Mouse (Mus musculus) heart, postnatal 36 days (tissue): ENCODE data around the gene Tcl1b1. TPM values are rescaled to one million over a fixed set of nuclear protein-coding genes. Genes with fewer than 3 reads are reported as not detected.
A peak's percentile ranks its signal among the peaks of the same experiment; 100 is the strongest.
"Not testable (repeated sequence)": the region's sequence is repeated elsewhere in the genome, so short reads cannot be mapped to it uniquely, and the experiment has no call there.

ENCODE experiments used
- DNase-seq, 2 experiments: peaks; one replicate each; pipeline ENCODE4 v3.0.0; 2021 to 2022
- intact Hi-C: fragments of 180-260 bp; cut with DNase I; formaldehyde crosslinking; loops from one replicate; pipeline ENCODE4 v1.15.1; 2025
- total RNA-seq, 2 experiments: library from RNA; stranded (reverse); gene quantifications; 2 replicates each; pipeline ENCODE4 v1.2.3; 2021

Gene Tcl1b1
- not detected for total RNA-seq

DNA sequence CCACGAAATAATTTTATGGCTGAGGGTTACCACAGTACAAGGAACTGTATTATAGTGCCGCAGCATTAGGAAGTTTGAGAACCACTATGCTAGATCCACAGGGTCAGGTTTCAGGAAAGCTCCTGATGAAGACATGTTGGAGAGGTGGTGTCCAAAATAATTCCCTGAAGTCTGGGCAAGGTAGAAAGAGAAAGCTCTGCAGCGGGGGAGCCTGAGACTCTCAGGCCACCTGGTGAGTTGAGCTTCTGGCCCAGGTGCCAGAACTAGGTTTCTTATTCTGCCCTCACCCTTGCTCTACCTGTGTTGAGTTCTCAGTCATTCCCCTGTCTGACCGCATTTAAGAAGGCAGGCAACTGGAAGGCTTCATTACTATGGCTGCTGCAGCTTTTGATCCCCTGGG is at the start of gene Tcl1b1:
Gene Tcl1b1 (plus strand): TSS at position 301 of the 400 bp plus-strand sequence.
- intact Hi-C loops, result no loop called here

GRCm38 (mm10) chr12:105109812-105110211 is 49.7 kb upstream of the Tcl1b1 start:
- DNase-seq, result no peak
- intact Hi-C loops, result no loop called here

More for the DNA sequence above, at the start of gene Tcl1b1:
- no peak for DNase-seq

GRCm38 (mm10) chr12:105112321-105112988 is 47.0 kb upstream of the Tcl1b1 start:
- intact Hi-C loops, result no loop called here
- DNase-seq, result no peak

GRCm38 (mm10) chr12:105116648-105117047 is 42.8 kb upstream of the Tcl1b1 start:
- intact Hi-C loops, result no loop called here
- no peak for DNase-seq

DNA sequence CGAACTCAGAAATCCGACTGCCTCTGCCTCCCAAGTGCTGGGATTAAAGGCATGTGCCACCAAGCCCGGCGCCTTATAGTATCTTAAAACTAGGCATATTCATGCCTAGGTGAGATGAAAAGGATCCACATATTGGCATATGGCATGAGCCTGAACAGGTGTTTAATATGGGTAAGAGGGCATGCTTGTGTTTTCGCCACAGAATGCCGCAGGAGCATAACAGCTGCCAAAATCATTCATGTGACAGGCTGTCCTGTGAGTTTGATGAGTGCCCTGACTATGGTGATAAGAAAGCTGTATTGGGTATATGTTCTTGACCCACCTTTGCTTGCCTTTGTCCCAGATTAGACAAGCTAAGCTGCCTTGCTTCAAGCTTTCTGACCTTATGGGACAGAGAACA is 34.1 kb upstream of the Tcl1b1 start:
- DNase-seq, result no peak
- intact Hi-C loops, result no loop called here

DNA sequence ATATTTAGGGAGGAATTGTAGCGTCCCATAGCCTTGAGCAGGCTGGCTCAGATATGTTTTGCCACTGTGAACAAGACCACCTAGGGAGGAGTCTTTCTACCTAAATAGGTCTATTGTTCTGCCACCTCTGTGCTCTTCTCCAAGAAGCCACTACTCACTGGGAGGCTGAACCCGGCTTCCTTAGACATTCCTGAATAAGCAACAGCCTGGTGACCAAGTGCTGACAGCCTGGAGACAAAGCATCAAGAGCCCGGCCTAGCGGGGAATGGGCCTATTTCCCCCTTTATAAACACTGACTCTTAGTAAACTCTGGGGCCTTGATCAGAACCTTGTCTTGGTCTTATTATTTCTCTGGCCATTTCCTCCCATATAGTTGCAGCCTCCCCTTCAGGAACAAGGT is 33.0 kb upstream of the Tcl1b1 start:
- DNase-seq, result no peak
- intact Hi-C loops, result no loop called here

GRCm38 (mm10) chr12:105127607-105128006 is 31.9 kb upstream of the Tcl1b1 start:
- DNase-seq, result no peak
- intact Hi-C loops, result no loop called here

DNA sequence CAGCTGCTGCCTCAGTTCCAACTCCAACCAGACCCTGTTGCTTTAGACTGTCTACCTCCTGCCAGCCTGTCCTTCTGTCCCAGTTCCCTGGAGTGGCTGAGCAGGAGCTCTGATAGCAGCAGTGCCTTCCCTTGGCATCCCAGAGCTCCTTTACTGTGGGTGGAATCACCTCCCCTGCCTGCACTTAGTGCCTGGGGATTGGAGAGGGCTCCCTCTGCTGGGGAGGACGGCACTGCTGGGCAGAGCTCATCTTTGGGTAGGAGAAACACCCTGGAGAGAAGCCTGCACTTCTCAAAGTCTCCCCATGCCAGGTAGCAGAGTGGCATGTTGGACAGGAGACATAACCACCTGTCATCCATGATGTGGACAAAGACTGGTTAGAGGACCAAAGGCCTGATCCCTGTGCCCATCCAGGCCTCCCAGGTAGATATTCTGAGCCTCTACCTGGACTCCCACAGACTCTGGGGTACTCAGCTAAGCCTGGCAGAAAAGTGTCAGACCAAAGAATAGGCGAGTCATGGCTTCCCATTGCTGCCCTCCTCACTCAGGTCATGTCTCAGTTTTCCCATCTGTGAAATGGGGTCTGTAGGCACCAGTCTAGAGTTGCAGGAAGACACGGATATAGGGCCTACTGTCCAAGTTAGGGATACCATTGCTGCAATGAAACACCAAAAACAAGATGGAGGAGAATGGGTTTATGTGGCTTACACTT is 29.8 kb upstream of the Tcl1b1 start:
- intact Hi-C loops, result not testable (repeated sequence)

DNA sequence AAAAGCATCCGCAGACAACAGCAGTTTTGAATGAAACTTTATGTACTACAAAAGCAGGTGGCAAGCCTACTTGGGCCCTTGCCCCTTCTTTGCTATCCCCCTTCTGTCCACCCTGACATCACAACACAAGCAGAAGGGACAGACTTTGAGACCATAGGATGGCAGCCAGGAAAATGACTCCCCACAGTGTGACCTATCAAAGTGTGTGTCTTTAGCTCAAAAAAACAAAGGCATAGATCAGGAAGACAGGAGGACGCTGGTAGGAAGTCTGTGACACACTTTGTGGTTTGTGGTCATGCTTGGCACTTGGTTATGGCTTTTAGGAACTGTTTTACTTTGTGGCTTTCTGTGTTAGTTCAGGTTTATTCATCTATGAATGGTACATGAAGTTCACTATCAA is 25.3 kb upstream of the Tcl1b1 start:
- DNase-seq, intact Hi-C loops: not testable (repeated sequence)

More for the DNA sequence above, 29.8 kb upstream of the Tcl1b1 start:
- DNase-seq, result not testable (repeated sequence)

DNA sequence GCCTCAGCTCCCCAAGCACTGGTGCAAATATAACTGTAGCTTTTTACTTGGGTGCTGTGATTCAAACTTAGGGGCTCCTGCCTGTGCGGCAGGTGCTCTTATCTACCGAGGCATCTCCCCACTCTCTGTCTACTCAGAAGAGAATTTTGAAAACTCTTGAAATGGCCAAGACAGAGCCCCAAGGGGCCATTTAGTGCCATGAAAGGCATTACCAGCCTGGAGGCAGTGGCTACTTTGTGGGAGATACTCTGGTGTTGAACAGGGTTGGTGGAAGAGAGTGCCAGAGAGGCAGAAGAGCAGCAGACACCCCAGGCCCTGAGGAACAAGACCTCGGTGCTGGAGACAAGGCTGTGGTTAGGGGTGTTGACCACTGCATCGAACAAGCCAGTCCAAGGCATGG is 24.7 kb upstream of the Tcl1b1 start:
- intact Hi-C loops, DNase-seq: not testable (repeated sequence)

DNA sequence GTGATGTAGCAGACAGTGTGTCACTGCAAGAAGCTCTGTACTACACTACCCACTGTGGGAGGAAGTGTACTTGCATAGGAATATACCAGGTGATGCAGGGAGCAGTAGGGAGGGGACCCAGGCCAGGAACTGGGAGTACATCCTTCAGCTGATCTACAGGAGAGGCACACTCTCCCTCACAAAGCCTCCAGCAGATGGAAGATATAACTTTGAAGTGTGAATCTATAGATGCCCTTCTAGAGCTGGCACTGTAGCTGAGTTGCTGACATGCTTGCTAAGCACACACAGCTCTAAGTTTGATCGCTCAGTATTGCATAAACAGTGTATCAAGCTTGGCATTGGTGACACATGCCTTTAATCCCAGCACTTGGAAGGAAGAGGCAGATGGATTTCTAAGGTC is 21.8 kb upstream of the Tcl1b1 start:
- DNase-seq, intact Hi-C loops: not testable (repeated sequence)

DNA sequence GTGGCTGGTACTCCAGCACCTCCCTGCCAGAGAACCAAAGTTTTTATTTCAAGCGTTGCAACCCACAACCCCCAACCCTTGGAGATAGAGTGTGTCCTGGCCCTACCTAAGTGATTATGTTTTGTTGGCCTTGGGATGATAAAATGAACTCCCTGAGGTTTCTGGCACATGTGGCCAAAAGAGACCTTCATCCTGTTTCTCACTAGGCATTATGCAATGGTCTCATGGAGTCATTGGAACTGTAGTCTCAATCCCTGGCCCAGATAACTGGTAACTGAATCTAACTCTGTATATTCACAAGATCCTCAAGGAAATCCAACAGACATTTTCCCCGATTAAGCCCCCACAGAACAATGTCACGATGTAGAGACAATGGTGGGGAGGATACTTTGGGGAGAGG is 16.4 kb upstream of the Tcl1b1 start:
- intact Hi-C loops, result no loop called here

GRCm38 (mm10) chr12:105144928-105145327 is 14.6 kb upstream of the Tcl1b1 start:
- DNase-seq, result not testable (repeated sequence)

More for the DNA sequence above, 16.4 kb upstream of the Tcl1b1 start:
- DNase-seq, result no peak

GRCm38 (mm10) chr12:105145714-105146113 is 13.8 kb upstream of the Tcl1b1 start, which contains the start of gene Tcl1b2:
Gene Tcl1b2 (plus strand): TSS chr12:105146014.
- intact Hi-C loops, result no loop called here
- no peak for DNase-seq

More at GRCm38 (mm10) chr12:105144928-105145327, 14.6 kb upstream of the Tcl1b1 start:
- intact Hi-C loops, result not testable (repeated sequence)

GRCm38 (mm10) chr12:105155286-105155685 is 4.2 kb upstream of the Tcl1b1 start:
- peak in 1 of 2 experiments; percentile 1 for DNase-seq
- intact Hi-C loops, result not testable (repeated sequence)

GRCm38 (mm10) chr12:105158842-105159241 is 648 bp upstream of the Tcl1b1 start:
- no peak for DNase-seq
- intact Hi-C loops, result no loop called here

DNA sequence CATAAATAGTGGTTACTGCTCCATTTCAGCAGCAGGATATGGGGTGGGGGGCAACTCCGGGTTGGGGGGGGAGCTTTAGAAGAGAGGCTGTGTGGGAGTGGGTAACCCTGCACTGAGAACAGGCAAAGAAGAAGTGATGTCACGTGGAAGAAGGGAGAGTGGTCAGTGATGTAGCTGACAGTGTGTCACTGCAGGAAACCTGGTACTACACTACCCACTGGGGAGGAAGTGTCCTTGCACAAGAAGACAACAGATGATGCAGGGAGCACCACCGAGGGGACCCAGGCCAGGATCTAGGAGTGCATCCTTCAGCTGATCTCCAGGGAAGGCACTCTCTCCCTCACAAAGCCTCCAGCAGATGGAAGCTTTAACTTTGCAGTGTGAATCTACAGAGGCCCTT is 7.2 kb downstream of the Tcl1b1 start:
- intact Hi-C loops, result no loop called here
- DNase-seq, result no peak

DNA sequence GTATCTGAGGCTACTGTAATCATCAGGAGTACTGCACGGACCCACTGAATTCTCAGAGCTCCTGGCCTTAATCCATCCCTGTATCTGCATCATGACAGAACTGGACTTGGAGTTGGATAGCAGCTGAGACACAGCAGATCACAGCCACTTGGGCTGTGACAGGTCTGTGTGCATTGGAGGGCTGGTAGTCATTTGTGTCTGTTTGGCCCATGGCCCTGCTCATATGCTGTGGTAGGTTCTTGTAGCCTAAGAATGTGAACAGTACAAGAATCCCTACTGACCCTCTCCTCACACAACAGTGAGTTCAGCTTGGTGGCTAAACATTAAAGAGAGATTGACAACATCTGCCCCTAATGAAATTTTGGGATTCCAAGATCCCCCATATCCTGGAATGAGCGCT is 13.9 kb downstream of the Tcl1b1 start:
- DNase-seq, result no peak
- intact Hi-C loops, result no loop called here

DNA sequence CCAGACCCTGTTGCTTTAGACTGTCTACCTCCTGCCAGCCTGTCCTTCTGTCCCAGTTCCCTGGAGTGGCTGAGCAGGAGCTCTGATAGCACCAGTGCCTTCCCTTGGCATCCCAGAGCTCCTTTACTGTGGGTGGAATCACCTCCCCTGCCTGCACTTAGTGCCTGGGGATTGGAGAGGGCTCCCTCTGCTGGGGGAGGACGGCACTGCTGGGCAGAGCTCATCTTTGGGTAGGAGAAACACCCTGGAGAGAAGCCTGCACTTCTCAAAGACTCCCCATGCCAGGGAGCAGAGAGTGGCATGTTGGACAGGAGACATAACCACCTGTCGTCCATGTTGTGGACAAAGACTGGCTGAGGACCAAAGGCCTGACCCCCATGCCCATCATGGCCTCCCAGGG is 14.8 kb downstream of the Tcl1b1 start:
- DNase-seq, result peak; percentile 13 to 64
- intact Hi-C loops, result not testable (repeated sequence)

DNA sequence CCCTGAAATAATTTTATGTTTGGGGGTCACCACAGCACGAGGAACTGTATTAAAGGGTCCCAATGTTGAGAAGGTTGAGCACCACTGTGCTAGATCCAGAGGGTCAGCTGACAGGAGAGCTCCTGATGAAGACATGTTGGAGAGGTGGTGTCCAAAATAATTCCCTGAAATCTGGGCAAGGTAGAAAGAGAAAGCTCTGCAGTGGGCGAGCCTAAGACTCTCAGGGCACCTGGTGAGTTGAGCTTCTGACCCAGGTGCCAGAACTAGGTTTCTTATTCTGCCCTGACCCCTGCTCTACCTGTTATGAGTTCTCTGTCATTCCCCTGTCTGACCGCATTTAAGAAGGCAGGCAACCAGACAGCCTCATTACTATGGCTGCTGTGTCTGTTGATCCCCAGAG is 16.6 kb downstream of the Tcl1b1 start, which contains the start of gene Tcl1b5:
Gene Tcl1b5 (plus strand): TSS at position 301 of the 400 bp plus-strand sequence.
- intact Hi-C loops, DNase-seq: not testable (repeated sequence)

DNA sequence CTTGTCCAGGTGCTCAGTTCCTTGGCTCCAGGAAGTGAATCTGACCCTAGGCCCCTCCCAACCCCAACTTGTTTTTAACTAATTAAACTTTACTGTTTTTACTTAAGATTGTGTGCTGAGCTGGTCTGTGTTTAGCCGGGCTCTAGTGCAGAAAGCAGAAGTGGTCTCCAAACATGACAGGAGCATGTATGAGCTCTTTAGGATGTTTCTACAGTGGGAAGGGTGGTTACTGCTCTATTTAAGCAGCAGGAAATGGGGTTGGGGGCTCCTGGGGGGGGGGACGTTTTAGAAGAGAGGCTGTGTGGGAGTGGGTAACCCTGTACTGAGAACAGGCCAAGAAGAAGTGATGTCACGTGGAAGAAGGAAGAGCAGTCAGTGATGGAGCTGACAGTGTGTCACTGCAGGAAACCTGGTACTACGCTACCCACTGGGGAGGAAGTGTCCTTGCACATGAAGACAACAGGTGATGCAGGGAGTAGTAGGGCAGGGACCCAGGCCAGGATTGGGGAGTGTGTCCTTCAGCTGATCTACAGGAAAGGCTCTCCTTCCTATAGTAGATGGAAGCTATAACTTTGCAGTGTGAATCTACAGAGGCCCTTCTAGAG is 21.7 kb downstream of the Tcl1b1 start:
- intact Hi-C loops, DNase-seq: not testable (repeated sequence)
